Mouse (Mus musculus) limb, embryonic 11.5 days (tissue): Measurements from ENCODE around the gene Slc29a1. TPM values are rescaled to one million over a fixed set of nuclear protein-coding genes. Genes with fewer than 3 reads are reported as not detected.

Source experiments
- ATAC-seq: fragments of 200-750 bp; cut with Nextera tagmentation; 2 replicates; pipeline ENCODE4 v1.8.0; 2017; ENCODE audit warnings: low read depth; ENCODE audit not compliant: insufficient number of reproducible peaks, low FRiP score, low TSS enrichment
- DNase-seq: peaks from one replicate; pipeline ENCODE4 v3.0.0-alpha.2; 2015; ENCODE audit warnings: low spot score
- H3K27ac ChIP-seq: fragments of 300-500 bp; sonication (generic); replicated peaks from 2 replicates; pipeline ENCODE4 v1.5.1; 2014; ENCODE audit warnings: low read depth, mild to moderate bottlenecking, low read length
- H3K27me3 ChIP-seq: fragments of 300-500 bp; sonication (generic); 2 replicates; pipeline ENCODE4 v1.6.1; 2014; ENCODE audit warnings: mild to moderate bottlenecking, low read length, mixed read lengths; ENCODE audit not compliant: control insufficient read depth, insufficient read depth
- H3K36me3 ChIP-seq: fragments of 300-500 bp; sonication (generic); 2 replicates; pipeline ENCODE4 v1.6.1; 2014; ENCODE audit warnings: mild to moderate bottlenecking, low read length, moderate library complexity, mixed read lengths; ENCODE audit not compliant: control insufficient read depth, insufficient read depth
- H3K4me1 ChIP-seq: fragments of 300-500 bp; sonication (generic); 2 replicates; pipeline ENCODE4 v1.6.1; 2014; ENCODE audit warnings: low read length, mixed read lengths; ENCODE audit not compliant: control insufficient read depth, insufficient read depth
- H3K4me2 ChIP-seq: fragments of 300-500 bp; sonication (generic); 2 replicates; pipeline ENCODE4 v1.6.1; 2014; ENCODE audit warnings: low read depth, mild to moderate bottlenecking, moderate library complexity; ENCODE audit not compliant: severe bottlenecking
- H3K4me3 ChIP-seq: fragments of 300-500 bp; sonication (generic); 2 replicates; pipeline ENCODE4 v1.5.1; 2014; ENCODE audit warnings: low read depth, low read length
- H3K9ac ChIP-seq: fragments of 300-500 bp; sonication (generic); 2 replicates; pipeline ENCODE4 v1.6.1; 2014; ENCODE audit warnings: mild to moderate bottlenecking, low read length
- H3K9me3 ChIP-seq: fragments of 300-500 bp; sonication (generic); 2 replicates; pipeline ENCODE4 v1.6.1; 2016; ENCODE audit warnings: low read length; ENCODE audit not compliant: control insufficient read depth
- WGBS: fragments of 180-500 bp; shearing (Covaris S2); extraction: QIAGEN DNeasy Blood & Tissue Kit; methylation state at CpG from one replicate; pipeline ENCODE4 v1.1.7; 2014; 5-methylcytosine and 5-hydroxymethylcytosine counted together
- polyA plus RNA-seq: library from polyadenylated mRNA; unstranded; fragments of >200 nt; fragmentation: Nextera tagmentation; extraction: Ambion mirVana; gene quantifications from 2 replicates; pipeline ENCODE4 v1.2.1, GENCODE M21; 2014

Slc29a1 gene
- polyA plus RNA-seq, 1 experiment from 2014 or later: 38.9 TPM

DNA sequence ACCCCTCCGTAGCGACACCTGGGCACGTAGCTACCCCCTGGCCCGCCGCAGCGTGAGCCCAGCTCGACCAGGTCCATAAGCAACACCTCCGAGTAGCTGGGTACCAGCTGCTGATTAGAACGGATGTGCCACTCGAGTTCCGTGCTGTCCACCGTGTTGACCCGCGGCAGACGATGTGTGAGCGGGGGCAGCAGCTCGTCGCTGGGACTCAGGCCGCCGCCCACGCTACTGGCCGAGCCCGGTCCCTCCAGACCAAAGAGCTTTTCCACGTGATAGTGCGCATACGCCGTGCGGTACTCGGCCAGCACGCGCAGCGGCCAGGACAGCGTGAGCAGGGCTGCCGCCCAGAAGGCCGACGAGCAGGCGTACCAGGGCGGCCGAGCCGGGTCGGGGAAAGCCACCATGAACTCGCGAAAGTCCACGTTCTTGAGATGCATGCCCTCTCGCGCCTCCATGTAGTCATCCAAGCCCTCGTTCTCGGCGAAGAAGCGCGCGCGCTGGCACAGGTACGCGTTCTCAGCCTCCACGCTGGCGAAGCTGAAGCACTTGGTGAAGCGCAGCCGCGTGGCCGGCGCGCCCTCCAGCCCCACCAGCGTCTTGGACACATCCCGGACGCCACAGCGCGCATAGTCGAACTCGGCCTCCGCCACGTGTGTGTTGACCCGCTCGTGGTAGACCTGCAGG is 54.0 kb downstream of the Slc29a1 start:
- no peaks in the 10 kb centered on the region for H3K9me3 ChIP-seq
- H3K9ac ChIP-seq: no peak overlapping the region
- peaks cover 58% of the 10 kb centered on the region for H3K27me3 ChIP-seq
- ATAC-seq (no peak), DNase-seq (peak; percentile 52)
- peak overlapping the region; percentile 26 for H3K4me2 ChIP-seq
- H3K36me3 ChIP-seq: no peaks in the 10 kb centered on the region
- H3K27ac ChIP-seq: no peak overlapping the region
- peaks cover 19% of the 10 kb centered on the region for H3K4me1 ChIP-seq
- H3K4me3 ChIP-seq: peak overlapping the region; percentile 7
- WGBS: 4% methylated on average over 74 of the region's 74 CpGs

DNA sequence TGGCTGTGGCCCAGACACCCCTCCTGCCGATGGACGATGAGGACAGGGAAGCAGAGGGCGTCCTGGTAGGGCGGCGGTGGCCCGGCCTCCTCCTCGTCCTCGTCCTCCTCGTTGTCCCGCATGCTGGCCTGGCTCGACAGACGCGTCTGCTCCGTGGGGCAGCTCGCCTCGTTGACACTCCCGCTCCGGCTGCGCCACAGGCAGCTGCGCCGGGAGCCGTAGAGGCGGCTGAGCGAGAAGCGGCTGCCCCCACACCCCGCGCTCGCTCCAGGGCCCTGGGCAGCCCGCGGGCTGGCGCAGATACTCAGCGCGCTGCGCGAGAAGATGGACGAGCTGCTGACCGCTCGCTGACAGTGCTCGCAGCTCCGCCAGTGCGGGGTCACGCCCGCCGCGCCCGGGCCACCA is 54.5 kb downstream of the Slc29a1 start:
- Histone ChIP-seq H3K27me3 (peaks cover 58% of the 10 kb centered on the region), H3K9ac (no peak overlapping the region), H3K36me3 (no peaks in the 10 kb centered on the region), H3K4me1 (peaks cover 19% of the 10 kb centered on the region), H3K9me3 (no peaks in the 10 kb centered on the region), H3K4me3 (peak overlapping the region; percentile 7), H3K27ac (no peak overlapping the region), H3K4me2 (peak overlapping the region; percentile 26)
- DNase-seq: peak; percentile 45
- WGBS: 3% methylated on average over 46 of the region's 46 CpGs
- ATAC-seq: no peak

- DNase-seq (peak; percentile 43), ATAC-seq (no peak)
- H3K36me3 ChIP-seq: no peaks in the 10 kb centered on the region
- H3K9me3 ChIP-seq: no peaks in the 10 kb centered on the region
- H3K4me2 ChIP-seq: peak overlapping the region; percentile 26; the same call in 1 of the 2 replicates
- peaks cover 19% of the 10 kb centered on the region for H3K4me1 ChIP-seq
- H3K4me3 ChIP-seq: peak overlapping the region; percentile 7; the same call in 1 of the 2 replicates
- no peak overlapping the region for H3K9ac ChIP-seq
- 5% methylated on average over 24 of the region's 24 CpGs for WGBS
- peaks cover 58% of the 10 kb centered on the region for H3K27me3 ChIP-seq
- H3K27ac ChIP-seq: no peak overlapping the region
These were observed 55.2 kb downstream of the Slc29a1 start for GRCm38 (mm10) chr17:45544001-45544872.

- Histone ChIP-seq H3K27me3 (peaks cover 58% of the 10 kb centered on the region), H3K4me2 (no peak overlapping the region), H3K4me3 (no peak overlapping the region), H3K9me3 (no peaks in the 10 kb centered on the region), H3K27ac (no peak overlapping the region), H3K9ac (no peak overlapping the region), H3K36me3 (no peaks in the 10 kb centered on the region), H3K4me1 (peaks cover 16% of the 10 kb centered on the region)
- DNase-seq: no peak
- 41% methylated on average over 1 of the region's 1 CpGs for WGBS
- ATAC-seq: no peak
These were observed 56.3 kb downstream of the Slc29a1 start for GRCm38 (mm10) chr17:45543115-45543514.

- Histone ChIP-seq H3K9ac (no peak overlapping the region), H3K9me3 (no peaks in the 10 kb centered on the region), H3K4me1 (peaks cover 16% of the 10 kb centered on the region), H3K36me3 (no peaks in the 10 kb centered on the region), H3K4me3 (no peak overlapping the region), H3K4me2 (no peak overlapping the region), H3K27ac (no peak overlapping the region), H3K27me3 (peaks cover 55% of the 10 kb centered on the region)
- DNase-seq (no peak), ATAC-seq (no peak)
- WGBS: 91% methylated on average over 2 of the region's 2 CpGs
These were observed 56.7 kb downstream of the Slc29a1 start for GRCm38 (mm10) chr17:45542705-45543104.

DNA sequence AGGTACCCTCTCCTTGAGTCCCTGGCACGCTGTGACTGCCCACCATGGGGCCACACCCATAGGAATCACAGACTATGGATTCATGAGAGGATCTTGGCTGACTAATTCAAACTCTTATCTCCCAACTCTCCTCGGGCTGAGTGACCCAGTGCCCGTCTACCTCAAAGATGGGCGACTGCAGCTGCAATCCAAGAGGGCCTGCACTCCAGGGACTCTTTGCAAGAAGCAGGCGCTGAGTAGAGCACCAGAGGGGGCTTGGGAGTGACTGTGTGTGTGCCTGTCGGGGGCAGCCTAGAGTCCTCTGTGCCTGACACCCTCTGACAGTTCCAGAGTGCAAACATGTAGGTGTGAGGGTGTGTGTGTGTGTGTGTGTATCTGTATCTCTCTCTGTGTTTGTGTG is 57.3 kb downstream of the Slc29a1 start:
- Histone ChIP-seq H3K36me3 (no peaks in the 10 kb centered on the region), H3K27me3 (peaks cover 51% of the 10 kb centered on the region), H3K4me3 (no peak overlapping the region), H3K9ac (no peak overlapping the region), H3K4me1 (peaks cover 16% of the 10 kb centered on the region), H3K9me3 (no peaks in the 10 kb centered on the region), H3K4me2 (no peak overlapping the region), H3K27ac (no peak overlapping the region)
- ATAC-seq (no peak), DNase-seq (no peak)
- WGBS: 38% methylated on average over 6 of the region's 6 CpGs

- peaks cover 35% of the 10 kb centered on the region for H3K27me3 ChIP-seq
- H3K4me1 ChIP-seq: peaks cover 6% of the 10 kb centered on the region
- no peak overlapping the region for H3K27ac ChIP-seq
- H3K4me2 ChIP-seq: no peak overlapping the region
- no peak overlapping the region for H3K9ac ChIP-seq
- ATAC-seq: no peak
- H3K9me3 ChIP-seq: no peaks in the 10 kb centered on the region
- no peak overlapping the region for H3K4me3 ChIP-seq
- no peak for DNase-seq
- no peaks in the 10 kb centered on the region for H3K36me3 ChIP-seq
- 81% methylated on average over 21 of the region's 21 CpGs for WGBS
These were observed 59.7 kb downstream of the Slc29a1 start for GRCm38 (mm10) chr17:45539664-45540063.

- 72% methylated on average over 4 of the region's 4 CpGs for WGBS
- Histone ChIP-seq H3K4me1 (no peaks in the 10 kb centered on the region), H3K36me3 (no peaks in the 10 kb centered on the region), H3K27me3 (peaks cover 26% of the 10 kb centered on the region), H3K27ac (no peak overlapping the region), H3K4me3 (no peak overlapping the region), H3K9me3 (no peaks in the 10 kb centered on the region), H3K9ac (no peak overlapping the region), H3K4me2 (no peak overlapping the region)
- no peak for DNase-seq
- ATAC-seq: no peak
These were observed 61.0 kb downstream of the Slc29a1 start for GRCm38 (mm10) chr17:45538394-45538793.
